Mouse (Mus musculus) retina, postnatal 7 days (tissue): Measurements from ENCODE around the gene Acaca.
A peak's percentile ranks its signal among the peaks of the same experiment; 100 is the strongest.

ENCODE experiments used
- DNase-seq: peaks from one replicate; pipeline ENCODE4 v3.0.0-alpha.2; 2012; ENCODE audit warnings: low read depth, low spot score

The Acaca gene

DNA sequence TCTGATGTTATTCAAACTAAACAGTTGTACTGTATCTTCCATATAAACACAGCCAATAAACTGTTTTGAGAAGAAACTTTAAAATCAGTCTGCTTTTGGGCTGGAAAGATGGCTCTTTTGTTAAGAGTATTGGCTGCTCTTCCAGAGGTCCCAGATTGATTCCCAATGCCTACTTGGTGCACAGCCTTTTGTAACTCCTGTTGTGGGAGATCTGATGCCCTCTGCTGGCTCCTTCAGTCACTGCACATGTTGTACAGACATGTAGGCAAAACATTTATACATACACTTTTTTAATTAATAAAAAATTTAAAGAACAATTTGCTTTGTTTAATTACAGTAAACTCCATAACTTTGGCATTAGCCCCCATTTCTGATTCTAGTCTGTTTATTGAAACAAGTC lies 114.1 kb downstream of the Acaca start:
- peak; percentile 34 for DNase-seq

GRCm38 (mm10) chr11:84247370-84247769 lies 117.9 kb downstream of the Acaca start:
- DNase-seq = no peak

- DNase-seq = no peak
Observed at GRCm38 (mm10) chr11:84251170-84251569, 121.7 kb downstream of the Acaca start.

GRCm38 (mm10) chr11:84252425-84252824 lies 123.0 kb downstream of the Acaca start:
- no peak for DNase-seq

DNA sequence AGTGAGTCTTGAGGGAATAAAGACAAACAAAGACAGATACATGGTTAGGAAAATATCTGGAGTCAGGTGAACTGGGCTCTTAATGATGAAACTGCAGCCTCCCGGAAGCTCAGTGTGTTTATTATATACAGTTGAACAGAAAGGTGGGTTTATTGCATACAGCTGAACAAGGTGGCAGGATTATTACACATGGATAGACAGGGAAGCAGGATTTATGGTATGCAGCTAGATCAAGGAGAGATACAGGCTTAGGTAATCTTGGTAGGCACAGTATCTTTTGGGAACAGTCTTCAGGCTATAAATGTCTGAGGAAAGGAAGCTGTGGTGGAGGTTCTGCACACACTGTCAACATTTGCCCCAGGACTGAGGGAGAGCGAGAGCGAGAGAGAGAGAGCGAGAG lies 126.4 kb downstream of the Acaca start:
- DNase-seq = no peak

GRCm38 (mm10) chr11:84258053-84258710 lies 128.7 kb downstream of the Acaca start:
- DNase-seq = no peak

- no peak for DNase-seq
Observed at GRCm38 (mm10) chr11:84264490-84264889, 135.0 kb downstream of the Acaca start.

GRCm38 (mm10) chr11:84268068-84268467 lies 138.6 kb downstream of the Acaca start:
- no peak for DNase-seq

DNA sequence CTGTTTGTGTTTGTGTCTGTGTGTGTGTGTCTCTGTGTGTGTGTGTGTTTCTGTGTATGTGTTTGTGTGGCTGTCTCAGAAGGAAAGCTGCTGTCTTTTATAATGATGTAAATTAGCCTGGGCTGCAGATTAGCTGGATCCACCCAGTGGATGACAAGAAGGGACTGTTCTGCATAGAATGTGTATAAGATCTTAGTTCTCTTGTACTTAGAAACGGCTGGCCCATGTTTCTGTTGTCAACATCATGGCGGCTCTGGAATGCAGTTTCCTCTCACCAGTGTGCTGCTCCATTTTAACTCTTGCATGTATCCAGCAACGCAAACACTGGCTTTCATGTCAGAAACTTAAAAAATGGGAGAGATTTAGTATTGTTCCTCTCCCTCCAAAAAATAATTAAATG lies 141.0 kb downstream of the Acaca start:
- no peak for DNase-seq

- DNase-seq = no peak
Observed at GRCm38 (mm10) chr11:84271948-84272347, 142.5 kb downstream of the Acaca start.

DNA sequence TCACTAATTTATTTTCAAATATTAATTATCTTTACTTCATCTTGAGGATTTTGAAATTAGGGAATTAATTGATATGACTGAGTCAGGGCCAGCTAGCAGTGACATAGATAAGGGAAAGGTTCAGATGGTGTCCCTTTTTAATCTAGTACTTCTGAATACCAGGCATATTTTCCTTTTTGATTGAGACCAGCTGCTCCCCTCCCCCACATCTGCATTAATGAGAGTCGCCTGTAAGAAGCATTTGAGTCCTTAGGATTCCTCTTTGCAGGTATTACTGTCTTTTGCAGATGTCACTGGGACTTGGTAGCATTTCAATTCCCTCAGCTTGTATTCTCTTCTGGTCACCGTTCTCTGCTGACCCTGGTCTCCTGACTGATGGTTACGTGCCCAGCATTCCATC lies 143.1 kb downstream of the Acaca start:
- no peak for DNase-seq

DNA sequence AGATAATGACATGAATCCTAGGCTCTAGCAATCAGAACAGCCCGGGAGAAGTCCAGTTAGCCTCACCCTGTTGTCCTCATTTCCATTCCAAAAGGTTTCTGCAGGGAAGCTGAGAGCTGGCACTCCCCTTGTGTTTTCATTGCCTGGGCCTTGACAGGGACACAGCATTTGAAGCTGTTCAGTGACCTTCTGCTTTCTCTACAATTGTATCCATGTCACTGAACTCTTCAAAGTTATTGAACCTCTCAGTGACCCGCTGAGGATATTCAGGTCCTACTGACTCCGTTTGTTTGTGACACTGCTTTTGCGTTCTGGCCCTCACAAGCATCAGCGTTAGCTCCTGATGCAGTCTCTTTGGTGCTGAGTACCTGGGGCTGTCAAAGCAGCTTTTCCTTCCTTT lies 147.5 kb downstream of the Acaca start:
- no peak for DNase-seq

- DNase-seq = no peak
Observed at GRCm38 (mm10) chr11:84281280-84281679, 151.8 kb downstream of the Acaca start.

DNA sequence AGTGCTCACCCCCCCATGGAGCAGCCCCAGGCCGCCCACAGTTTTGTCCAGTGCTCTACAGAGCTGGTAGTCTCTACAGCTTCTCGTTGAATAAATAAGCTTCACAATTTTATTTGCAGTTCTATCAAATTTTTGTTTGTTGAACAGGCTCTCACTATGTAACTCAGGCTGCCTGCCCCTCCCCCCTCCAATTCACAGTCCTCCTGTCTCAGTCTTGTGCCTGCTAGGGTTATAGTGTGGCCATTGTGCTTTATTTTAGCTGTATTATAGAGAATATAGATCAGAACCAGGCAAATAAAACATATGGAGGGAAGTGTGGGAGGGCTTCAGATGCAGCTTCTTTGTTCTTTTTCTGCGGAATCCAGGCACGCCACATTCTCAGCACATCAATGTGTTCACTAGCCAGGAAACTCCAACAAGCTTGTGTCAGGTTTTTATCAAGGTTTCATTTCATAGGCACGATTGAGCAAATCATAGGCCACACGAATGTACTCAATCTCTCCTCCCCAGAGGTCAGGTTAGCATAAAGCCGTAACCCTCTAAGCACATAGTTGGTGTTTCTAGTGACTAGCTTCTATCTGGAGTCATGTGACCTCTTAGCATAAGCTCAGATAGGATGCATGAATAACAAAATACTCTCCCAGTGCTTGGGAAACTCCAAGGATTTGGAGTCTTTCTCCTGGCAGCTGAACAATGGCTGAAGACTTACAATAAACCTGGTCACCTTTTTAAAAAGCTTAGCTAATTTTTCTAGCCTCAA lies 153.7 kb downstream of the Acaca start:
- no peak for DNase-seq

- DNase-seq = no peak
Observed at GRCm38 (mm10) chr11:84290781-84291180, 161.3 kb downstream of the Acaca start.

DNA sequence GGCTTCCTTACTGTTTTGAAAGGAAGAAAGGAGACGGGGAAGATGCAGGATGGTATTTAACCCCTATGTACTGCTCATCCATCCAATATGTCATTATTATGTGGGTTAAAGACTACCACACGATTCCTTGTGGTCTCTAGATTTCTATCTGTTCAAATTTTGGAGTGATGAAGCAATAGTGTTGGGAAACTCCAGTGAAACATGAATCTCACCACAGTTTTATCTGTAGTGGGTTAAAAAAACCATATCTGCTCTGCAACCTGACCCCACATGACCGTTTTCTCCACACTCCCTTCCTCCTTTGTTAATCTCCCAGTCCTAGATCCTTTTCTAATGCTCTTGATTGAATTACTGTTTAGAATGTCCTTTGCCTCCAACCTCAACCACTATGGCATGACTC lies 163.1 kb downstream of the Acaca start:
- DNase-seq = no peak

DNA sequence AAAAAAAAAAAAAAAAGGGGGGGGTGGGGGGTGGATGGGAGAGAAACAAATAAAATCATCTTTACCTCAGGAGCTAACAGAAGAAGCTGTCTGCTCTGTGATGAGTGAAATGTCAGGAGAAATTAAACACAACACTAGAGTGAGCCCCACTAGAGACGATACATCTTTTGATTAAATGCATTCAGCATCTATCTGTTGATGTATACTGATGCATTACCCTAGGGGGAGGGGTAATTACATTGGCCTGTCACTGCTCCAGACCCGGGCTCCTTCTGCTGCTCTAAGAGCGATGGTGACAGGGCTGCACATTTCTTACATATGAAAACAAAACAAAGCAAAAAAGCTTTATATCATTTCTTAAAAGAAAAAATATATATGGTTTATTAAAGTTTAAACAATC lies 163.8 kb downstream of the Acaca start:
- no peak for DNase-seq

GRCm38 (mm10) chr11:84296337-84296736 lies 166.9 kb downstream of the Acaca start:
- no peak for DNase-seq

GRCm38 (mm10) chr11:84305474-84305873 lies 176.0 kb downstream of the Acaca start:
- DNase-seq = no peak

GRCm38 (mm10) chr11:84306158-84306742 lies 176.8 kb downstream of the Acaca start:
- no peak for DNase-seq

GRCm38 (mm10) chr11:84324032-84324752 lies 194.7 kb downstream of the Acaca start:
- no peak for DNase-seq

DNA sequence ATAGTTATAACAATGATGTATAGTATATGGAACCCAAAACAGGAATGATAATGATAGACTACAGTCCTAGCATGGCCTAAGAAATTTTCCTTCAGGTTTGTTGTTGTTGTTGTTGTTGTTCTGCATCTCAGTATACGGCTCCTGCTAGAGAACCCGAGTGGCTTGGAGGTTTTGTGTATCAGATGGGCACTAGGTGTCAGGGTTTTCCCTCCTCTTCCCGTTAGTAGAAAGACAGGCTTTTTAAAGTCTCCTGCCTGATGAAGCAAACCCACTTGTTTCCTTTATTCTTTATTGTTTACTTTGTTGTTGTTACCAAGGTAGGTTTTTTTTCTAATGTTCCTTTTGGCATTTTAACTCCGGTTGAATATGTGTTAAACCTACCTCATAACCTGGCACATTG lies 197.6 kb downstream of the Acaca start:
- DNase-seq = no peak
